Mouse (Mus musculus) heart, adult 18-20 months (tissue): Measurements from ENCODE around the gene Osbpl10. TPM values are rescaled to one million over a fixed set of nuclear protein-coding genes. Genes with fewer than 3 reads are reported as not detected.

ENCODE experiments used
- DNase-seq, 2 experiments: peaks; one replicate each; pipeline ENCODE4 v3.0.0; 2021 to 2022; ENCODE audit warnings: mixed read lengths in 1 of 2
- total RNA-seq, 2 experiments: library from RNA; stranded (reverse); gene quantifications; 2 replicates each; pipeline ENCODE4 v1.2.3; 2021

Gene Osbpl10
- total RNA-seq, 2 experiments from 2014 or later, result 2.7 to 3.4 TPM

DNA sequence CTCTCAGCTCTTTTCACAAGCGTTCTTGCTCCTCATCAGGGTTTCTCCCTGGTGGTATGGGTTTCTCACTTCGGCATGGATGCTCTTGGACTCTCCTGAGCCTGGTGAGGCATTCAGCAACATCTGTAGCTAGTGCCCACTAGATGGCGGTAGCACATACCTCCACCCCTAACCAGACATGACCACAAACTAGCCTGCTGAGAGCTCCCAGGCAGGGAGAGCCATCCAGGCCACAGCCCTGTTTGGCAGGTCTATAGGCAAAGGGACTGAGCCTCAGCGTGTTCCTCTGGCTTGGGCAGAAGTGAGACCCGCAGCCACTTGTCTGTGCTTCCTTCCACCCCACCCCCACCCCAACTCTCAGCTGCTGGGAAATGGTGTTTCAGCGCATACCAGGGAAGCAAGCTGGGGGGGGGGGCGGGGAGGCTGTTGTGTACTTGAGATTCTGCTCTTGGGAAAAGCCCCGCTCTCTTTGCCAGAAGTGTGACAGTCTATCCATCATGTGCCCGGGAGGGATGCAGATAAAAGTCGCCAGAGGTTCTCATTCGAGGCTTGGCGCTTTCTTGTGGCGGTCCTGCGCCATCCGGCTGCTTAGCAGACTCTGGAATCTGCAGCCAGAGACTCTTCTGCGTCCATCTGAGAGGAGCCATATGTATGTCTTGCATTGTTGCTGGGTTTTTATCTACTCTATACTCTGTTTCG lies 110.1 kb downstream of the Osbpl10 start:
- DNase-seq, result peak; percentile 65 to 71

GRCm38 (mm10) chr9:115089644-115090043 lies 111.3 kb downstream of the Osbpl10 start:
- no peak for DNase-seq

DNA sequence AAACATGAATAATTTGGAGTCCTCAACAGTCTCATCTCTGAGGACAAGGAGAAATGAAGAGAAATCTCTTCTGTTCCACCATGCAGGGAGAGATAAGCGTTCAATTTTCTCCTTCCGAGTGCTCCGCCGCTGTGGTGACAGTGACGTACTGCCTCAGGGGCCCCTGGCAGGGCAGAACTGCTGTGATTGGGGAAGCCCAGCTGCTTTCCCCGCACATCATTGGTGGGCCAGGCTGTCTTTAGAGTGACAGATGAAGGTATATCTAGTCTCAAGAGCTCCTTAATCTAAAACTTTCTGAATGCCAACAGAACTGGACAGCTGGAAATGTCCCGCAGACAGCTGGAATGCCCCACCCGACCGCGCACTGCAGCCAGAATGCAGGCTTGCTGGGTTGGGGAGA lies 118.1 kb downstream of the Osbpl10 start:
- peak in 1 of 2 experiments; percentile 9 for DNase-seq

- DNase-seq, result no peak
Observed at GRCm38 (mm10) chr9:115097340-115097739, 119.0 kb downstream of the Osbpl10 start.

GRCm38 (mm10) chr9:115100181-115100915 lies 122.0 kb downstream of the Osbpl10 start:
- DNase-seq, result no peak

GRCm38 (mm10) chr9:115107430-115107829 lies 129.1 kb downstream of the Osbpl10 start:
- no peak for DNase-seq

DNA sequence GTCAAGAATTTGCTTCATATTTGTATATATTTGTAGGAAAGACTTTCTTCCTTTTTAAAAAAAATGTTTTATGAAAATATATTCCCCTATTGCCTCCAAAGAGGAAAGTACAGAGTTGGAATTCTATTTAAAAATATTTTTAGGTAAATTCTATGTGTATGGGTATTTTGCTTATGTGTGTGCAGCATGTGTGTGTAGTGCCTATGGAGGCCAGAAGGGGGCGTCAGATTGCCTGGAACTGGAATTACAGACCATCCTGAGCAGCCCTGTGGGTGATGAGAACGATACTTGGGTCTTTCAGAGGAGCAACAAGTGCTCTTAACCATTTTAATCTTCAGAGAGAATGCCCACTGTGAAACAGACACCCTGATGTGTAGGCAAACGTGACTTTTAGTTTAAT lies 132.3 kb downstream of the Osbpl10 start:
- no peak for DNase-seq

GRCm38 (mm10) chr9:115117314-115117713 lies 138.9 kb downstream of the Osbpl10 start:
- DNase-seq, result no peak

DNA sequence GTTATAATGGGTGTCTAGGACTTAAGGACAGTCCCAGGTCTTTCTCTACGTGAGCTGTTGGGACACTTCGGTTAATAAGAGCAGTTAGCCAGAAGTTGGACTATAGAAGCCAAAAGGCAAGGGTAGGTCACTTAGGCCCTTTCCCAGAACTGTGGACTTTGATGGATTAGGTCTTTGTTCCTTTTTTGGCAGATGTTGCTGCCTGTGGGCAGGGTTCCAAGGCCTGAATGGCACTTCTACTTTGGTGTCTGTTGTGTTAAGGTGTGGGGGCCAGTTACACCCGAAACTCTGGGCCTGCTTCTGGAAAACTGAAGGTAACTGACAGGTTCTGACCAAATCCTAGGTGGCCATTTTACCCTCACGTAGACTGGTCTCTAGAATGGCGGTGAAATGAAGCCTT lies 141.9 kb downstream of the Osbpl10 start:
- peak in 1 of 2 experiments; percentile 11 for DNase-seq

GRCm38 (mm10) chr9:115120678-115121224 lies 142.4 kb downstream of the Osbpl10 start:
- peak; percentile 6 to 18 for DNase-seq

DNA sequence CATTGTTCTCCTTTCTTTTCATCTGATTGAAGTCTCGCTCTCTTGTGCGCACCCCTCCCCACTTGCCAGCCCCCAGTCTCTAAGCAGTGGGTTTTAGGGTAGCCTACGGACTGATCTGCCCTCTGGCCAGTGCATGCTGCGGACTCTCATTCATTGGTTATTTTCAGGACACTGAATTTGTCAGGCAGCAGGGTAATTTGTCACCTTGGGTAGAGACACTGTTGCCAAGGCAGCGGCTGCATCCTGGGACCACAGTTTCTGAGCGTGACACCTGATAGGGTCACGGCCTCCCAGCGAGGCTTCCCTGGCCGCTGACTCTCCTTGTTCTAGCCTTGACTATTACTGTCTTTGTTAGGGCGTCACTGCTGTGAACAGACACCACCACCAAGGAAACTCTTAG lies 149.0 kb downstream of the Osbpl10 start:
- no peak for DNase-seq

GRCm38 (mm10) chr9:115133926-115134325 lies 155.6 kb downstream of the Osbpl10 start:
- no peak for DNase-seq

- no peak for DNase-seq
Observed at GRCm38 (mm10) chr9:115134736-115135135, 156.4 kb downstream of the Osbpl10 start.

DNA sequence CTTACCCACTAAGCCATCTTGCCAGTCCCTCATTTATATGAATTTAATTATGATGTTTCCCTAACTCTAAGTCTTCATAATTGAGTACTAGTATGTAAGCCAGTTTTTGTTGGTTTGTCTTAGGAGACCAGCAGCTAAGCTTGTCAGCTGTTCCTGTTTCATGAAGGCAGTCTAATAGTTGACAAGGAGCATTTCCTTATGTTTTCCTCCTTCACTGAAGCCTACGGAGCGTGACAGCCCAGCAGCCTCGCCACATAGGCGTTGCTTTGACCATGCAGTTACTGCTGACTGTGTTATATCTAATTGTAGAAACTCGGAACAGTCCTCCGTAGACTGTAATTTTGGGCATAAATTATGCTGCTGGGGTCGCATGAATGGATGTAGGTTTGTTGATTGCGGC lies 157.0 kb downstream of the Osbpl10 start:
- no peak for DNase-seq

- no peak for DNase-seq
Observed at GRCm38 (mm10) chr9:115137858-115138257, 159.5 kb downstream of the Osbpl10 start.

DNA sequence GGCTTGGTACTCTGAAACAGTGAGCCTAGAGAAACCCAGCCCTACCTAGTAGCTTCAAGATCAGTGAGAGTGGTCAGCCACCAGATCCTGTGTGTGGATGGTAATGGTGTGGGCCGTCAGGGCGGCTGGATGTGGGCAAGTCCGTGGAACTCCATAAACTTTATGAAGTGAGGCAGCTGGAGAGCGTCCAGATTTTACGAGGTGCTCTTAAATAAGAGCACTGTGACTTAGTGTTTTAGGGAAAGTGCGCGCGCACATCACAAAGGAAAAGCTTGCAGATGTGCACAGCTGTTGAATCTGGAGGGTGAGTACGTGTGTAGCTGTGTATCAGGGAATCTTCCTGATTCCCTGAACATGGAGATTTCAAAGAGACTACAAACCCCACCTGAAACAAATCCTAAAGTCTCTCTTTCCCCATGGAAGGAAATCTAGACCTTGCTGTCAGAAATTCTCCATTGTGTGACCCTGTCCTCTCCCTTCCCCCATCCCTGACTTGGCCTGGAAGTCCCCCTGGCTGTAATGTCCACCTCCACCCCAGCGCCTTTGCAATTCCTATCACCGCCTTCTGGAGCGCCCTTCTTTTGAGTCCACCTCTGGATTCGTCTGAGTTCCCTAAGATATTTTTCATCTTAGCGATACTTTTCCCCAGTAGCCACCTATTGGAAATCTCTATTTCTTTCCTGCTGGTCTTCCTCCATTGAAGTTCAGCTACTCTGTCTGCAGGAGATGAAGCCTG lies 161.4 kb downstream of the Osbpl10 start:
- no peak for DNase-seq

GRCm38 (mm10) chr9:115147141-115147540 lies 168.8 kb downstream of the Osbpl10 start:
- DNase-seq, result no peak

- DNase-seq, result no peak
Observed at GRCm38 (mm10) chr9:115147586-115148355, 169.4 kb downstream of the Osbpl10 start.

DNA sequence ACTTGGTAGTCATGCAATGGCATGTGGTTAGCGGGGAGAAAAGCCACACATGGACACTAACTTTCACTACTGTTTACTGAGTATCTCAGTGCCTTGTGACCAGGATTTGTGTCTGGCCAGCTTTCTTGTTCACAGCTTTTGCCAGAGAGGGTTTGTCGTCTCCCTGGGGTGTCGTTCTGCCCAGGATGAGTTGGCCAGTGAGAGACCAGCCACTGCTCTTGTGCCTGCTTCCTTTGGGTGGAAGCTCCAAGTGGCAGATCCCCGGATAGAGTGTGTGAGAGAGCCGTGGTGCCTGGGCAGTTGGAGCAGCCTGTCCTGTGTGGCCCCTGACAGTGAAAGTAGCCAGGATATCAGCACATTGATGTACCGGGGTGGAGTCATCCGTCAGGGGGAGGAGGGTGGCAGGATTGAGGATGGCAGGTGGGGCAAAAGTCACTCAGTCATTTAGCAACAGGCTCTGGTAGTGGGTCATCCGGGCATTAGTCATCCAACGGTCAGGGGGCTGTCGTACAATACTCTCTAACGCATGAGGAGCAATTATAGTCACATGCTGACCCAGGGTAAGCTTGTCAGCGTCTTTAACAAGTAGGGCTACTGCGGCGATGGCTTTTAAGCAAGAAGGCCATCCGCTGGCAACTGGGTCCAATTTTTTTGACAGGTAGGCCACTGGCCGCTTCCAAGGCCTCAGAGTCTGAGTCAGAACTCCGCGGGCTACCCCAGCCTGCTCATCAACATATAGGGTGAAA lies 170.8 kb downstream of the Osbpl10 start:
- no peak for DNase-seq

GRCm38 (mm10) chr9:115161591-115161990 lies 183.2 kb downstream of the Osbpl10 start:
- peak; percentile 45 to 60 for DNase-seq

GRCm38 (mm10) chr9:115163031-115163430 lies 184.7 kb downstream of the Osbpl10 start:
- peak; percentile 57 to 60 for DNase-seq
